Mouse (Mus musculus) cortical plate, adult 2 months (tissue): ENCODE data around the gene C87436. TPM values are rescaled to one million over a fixed set of nuclear protein-coding genes. Genes with fewer than 3 reads are reported as not detected.

Source experiments
- H3K27ac ChIP-seq: fragments of 200-500 bp; 2 replicates; pipeline ENCODE4 v1.5.1; 2012; ENCODE audit warnings: low read length, control low read depth, inconsistent platforms; ENCODE audit not compliant: insufficient read depth
- H3K4me1 ChIP-seq: fragments of 200-500 bp; 2 replicates; pipeline ENCODE4 v1.6.1; 2011; ENCODE audit warnings: low read length; ENCODE audit not compliant: control insufficient read depth, insufficient read depth
- H3K4me3 ChIP-seq: fragments of 200-500 bp; 2 replicates; pipeline ENCODE4 v1.5.1; 2011; ENCODE audit warnings: mild to moderate bottlenecking, low read length, control low read depth; ENCODE audit not compliant: insufficient read depth
- CTCF ChIP-seq: fragments of 200-500 bp; IDR thresholded peaks from 2 replicates; pipeline ENCODE4 v1.5.1; 2011; ENCODE audit warnings: mild to moderate bottlenecking, control low read depth, low read length; ENCODE audit not compliant: insufficient read depth; ENCODE audit errors: extremely low read depth
- POLR2A ChIP-seq: fragments of 200-500 bp; IDR thresholded peaks from 2 replicates; pipeline ENCODE4 v1.6.1; 2011; ENCODE audit warnings: mild to moderate bottlenecking, low read length, control low read depth; ENCODE audit not compliant: insufficient read depth; ENCODE audit errors: extremely low read depth
- polyA plus RNA-seq: library from polyadenylated mRNA; depleted of rRNA; stranded (reverse); fragments of >200 nt; gene quantifications from 2 replicates; pipeline ENCODE4 v1.2.3, GENCODE M21; 2012

The C87436 gene
- polyA plus RNA-seq, 1 experiment: 21.8 TPM

DNA sequence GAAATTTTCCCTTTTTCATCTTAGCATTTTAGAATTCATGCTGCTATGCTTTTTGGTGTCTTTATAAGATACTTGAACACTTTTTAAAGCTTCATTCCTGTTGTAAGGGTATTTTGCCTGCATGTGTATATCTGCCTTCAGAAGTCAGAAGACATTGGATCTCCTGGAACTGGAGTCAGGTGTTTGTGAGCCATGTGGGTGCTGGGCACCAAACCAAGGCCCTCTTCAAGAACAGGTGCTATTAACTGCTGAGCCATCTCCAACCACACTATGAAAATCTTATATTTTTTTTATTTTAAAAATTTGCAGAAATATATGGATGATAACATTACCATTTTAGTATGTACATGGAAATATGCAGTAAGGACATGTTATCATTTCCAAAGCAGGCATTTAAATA lies 31.9 kb upstream of the C87436 start:
- TF ChIP-seq POLR2A (no peak), CTCF (no peak)
- Histone ChIP-seq H3K27ac (no peak overlapping the region), H3K4me3 (no peak overlapping the region; the same call in 1 of the 2 replicates), H3K4me1 (peaks cover 3% of the 10 kb centered on the region; the same call in 1 of the 2 replicates)

DNA sequence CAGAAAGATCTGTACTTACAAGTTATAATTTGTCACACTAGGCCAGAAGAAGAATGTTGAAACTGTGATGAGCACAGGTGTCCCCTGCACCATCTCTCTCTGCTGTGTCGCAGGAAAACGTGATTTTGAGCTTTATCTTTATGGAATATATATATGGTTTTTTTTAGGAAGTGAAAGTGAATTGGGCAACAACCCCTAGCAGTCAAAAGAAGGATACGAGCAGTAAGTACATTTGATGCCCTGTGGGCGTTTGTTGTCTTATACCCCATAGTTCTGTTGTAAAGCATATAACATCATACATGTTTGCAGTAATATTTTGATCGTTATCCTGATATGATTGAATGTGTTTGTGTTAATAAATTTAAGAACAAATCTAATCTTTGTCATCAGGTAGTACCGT lies 19.5 kb upstream of the C87436 start:
- no peak overlapping the region for H3K27ac ChIP-seq
- TF ChIP-seq CTCF (no peak), POLR2A (no peak)

DNA sequence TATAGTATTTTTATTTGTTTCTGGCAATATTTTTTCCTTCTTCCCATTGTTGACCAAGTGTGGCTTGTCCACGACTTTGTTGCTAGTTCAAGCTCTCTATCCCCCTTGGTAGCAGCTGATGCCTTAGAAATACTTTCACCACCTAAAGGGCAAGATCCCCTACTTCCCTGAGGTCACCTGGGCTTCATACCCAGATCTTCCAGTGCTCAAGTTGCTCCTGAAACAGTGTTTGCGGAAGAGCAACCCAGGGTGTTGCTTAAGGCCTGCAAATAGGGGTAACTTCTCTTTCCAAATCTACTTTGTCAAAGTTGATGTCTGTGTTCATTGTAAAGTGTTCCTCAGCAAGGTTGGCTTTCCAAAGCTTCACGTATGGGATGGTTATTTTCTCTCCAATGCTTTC lies 18.9 kb upstream of the C87436 start:
- H3K4me3 ChIP-seq: no peak overlapping the region
- no peak overlapping the region for H3K27ac ChIP-seq
- H3K4me1 ChIP-seq: no peaks in the 10 kb centered on the region
- TF ChIP-seq CTCF (no peak), POLR2A (no peak)

More for the DNA sequence above, 19.5 kb upstream of the C87436 start:
- no peaks in the 10 kb centered on the region for H3K4me1 ChIP-seq
- no peak overlapping the region for H3K4me3 ChIP-seq

DNA sequence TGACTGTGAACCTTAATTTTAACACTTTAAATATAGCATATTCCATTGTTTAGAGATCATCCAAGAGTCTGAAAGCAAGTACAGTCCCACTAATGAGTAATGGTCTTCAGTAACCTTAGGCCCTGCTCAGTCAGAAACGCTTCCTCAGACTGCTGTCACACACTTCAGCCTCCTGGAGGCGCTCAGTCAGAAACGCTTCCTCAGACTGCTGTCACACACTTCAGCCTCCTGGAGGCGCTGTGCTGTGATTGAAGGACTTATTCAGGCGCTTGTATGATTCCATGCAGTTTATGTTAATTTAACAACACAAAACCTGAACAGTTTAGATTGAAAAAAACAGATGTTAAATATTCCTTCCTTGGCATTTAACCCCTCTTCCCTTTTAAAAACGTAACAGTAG lies 17.7 kb upstream of the C87436 start:
- no peak overlapping the region for H3K4me3 ChIP-seq
- H3K4me1 ChIP-seq: no peaks in the 10 kb centered on the region
- no peak for TF ChIP-seq CTCF
- TF ChIP-seq POLR2A: no peak
- H3K27ac ChIP-seq: no peak overlapping the region

DNA sequence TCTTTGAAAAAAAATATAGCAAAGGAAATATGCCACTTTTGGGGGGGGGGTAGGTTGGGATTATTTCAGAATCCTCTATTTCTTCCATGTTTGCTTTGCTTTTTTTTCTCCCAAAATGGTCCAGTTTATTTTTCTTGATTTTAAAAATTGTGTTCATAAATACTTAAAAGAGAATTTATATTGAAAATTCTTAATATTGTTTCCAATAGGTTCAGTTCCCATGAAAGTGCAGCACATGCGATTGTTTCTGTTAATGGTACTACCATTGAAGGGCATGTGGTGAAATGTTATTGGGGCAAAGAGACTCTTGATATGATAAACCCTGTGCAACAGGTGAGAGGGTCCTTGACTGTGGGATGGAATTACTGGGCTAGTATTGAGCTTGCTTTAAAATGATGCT lies 11.8 kb upstream of the C87436 start, which contains the start of gene Gm44790:
Gene Gm44790 (plus strand): TSS at position 301 of the 400 bp plus-strand sequence.
- TF ChIP-seq POLR2A (no peak), CTCF (no peak)
- Histone ChIP-seq H3K27ac (no peak within 1 kb of the TSS), H3K4me1 (no peaks in the 10 kb centered on the region), H3K4me3 (no peak within 1 kb of the TSS)

DNA sequence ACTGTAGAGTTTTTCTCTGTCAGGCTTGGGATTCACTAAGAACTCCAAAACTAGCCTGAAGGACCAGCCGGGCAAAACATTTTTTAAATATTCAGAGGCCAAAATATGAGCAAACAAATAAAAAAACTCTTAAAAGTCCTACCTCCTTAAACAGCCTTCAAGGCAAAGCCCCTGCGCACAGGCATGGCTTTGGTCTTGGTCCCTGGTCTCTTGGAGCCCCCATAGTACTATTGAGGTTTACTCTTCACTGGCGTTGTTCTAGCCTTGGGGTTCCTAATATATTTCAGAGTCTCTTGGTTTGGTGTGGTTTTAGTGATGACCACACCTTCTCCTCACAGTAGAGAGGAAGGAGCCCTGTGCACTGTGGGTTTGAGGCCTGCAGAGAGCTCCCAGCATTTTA lies 6.6 kb upstream of the C87436 start:
- Histone ChIP-seq H3K27ac (no peak overlapping the region), H3K4me3 (no peak overlapping the region), H3K4me1 (no peaks in the 10 kb centered on the region)
- TF ChIP-seq CTCF (no peak), POLR2A (no peak)

DNA sequence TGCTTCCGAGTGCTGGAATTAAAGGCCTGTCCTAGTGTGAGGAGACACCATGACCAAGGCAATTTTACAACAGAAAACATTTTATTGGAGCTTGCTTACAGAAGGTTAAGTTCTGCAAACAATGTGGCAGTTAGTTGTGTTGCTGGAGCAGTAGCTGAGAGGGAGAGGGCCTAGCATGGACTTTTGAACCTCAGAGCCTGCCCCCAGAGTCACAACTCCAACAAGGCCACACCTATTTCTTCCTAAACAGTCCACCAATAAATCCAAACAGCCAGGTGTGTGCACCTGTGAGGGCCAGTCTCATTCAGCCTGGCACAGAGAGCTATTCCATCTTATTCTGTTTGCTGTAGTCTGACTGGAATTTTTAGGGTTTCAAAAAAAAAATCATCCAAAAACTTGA lies 4.5 kb upstream of the C87436 start:
- TF ChIP-seq POLR2A: no peak
- no peak for TF ChIP-seq CTCF

DNA sequence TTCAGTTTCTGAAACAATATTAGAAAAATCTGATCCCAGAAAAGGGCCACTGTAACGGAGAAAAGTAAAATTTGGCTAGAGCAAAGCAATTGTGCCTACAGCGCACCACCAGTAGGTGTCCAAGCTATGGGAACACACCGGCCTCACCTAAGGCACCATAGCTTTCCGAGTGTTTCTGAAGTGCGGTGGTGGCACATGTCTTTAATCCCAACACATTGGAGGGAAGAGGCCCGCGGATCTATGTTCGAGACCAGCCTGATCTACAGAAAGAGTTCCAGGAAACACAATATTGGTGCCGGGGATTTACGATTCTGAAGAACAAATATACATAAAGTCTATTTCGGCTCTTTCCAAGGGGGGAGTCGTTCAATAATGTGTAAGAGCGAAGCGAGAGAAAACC lies 463 bp upstream of the C87436 start:
- H3K4me3 ChIP-seq: peak overlapping the region; percentile 68
- H3K27ac ChIP-seq: peak overlapping the region; percentile 73
- peak; percentile 37 for TF ChIP-seq CTCF
- TF ChIP-seq POLR2A: no peak
- H3K4me1 ChIP-seq: no peaks in the 10 kb centered on the region

More for the DNA sequence above, 4.5 kb upstream of the C87436 start:
- H3K27ac ChIP-seq: no peak overlapping the region
- H3K4me3 ChIP-seq: no peak overlapping the region
- no peaks in the 10 kb centered on the region for H3K4me1 ChIP-seq

DNA sequence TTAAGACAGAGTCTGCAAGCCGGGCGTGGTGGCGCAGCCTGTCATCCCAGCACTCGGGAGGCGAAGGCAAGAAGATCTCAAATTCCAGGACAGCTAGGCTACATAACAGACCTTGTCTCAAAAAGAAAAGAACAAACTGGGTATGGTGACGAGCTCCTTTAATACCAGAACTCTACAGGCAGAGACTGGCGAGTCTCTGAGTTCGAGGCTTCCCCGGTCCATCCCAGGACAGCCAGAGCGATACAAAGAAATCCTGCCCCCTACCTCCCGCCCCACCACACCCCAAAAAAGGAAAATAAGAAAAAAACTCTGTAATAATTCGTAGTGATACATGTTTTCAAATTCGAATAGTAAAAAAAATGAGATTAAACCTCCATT lies 934 bp downstream of the C87436 start:
- TF ChIP-seq CTCF (no peak), POLR2A (no peak)
- H3K4me3 ChIP-seq: peak overlapping the region; percentile 68
- H3K4me1 ChIP-seq: no peaks in the 10 kb centered on the region
- no peak overlapping the region; the same call in 1 of the 2 replicates for H3K27ac ChIP-seq

DNA sequence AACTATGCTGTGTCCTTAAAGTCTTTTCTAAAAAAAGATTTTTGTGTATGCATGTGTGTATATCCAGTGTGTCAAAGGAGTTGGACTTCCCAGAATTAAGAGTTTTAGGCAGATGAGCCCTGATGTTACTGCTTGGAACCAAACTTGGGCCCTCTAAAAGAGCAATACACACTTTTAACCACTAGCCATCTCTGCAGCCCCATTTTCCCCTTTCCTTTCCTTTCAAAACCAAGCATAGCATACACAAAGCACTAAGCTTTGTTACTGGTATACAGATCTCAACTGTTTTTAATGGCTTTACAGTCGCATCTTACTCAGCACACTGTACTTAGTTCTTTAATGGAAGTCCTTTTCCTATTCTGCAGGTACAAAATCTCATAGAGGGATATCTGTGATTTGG lies 1.4 kb downstream of the C87436 start:
- no peak for TF ChIP-seq CTCF
- no peak overlapping the region for H3K27ac ChIP-seq
- H3K4me1 ChIP-seq: no peaks in the 10 kb centered on the region
- no peak overlapping the region; the same call in 1 of the 2 replicates for H3K4me3 ChIP-seq

DNA sequence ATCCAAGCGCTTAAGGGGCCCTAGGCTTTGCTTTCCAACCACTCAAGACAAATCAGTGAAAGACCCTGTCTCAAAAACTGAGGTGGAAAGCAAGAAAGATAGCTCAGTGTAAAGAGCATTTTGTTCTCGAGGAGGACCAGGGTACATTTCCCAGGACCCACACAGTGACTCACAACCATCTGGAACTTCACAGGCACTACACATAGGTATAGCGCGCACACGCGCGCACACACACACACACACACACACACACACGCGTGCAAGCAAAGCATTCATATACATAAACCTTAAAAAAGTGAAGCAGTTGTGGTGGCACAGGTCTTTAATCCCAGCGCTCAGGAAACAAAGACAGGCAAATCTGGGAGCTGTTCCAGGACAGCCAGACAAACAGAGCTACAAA lies 3.4 kb downstream of the C87436 start:
- no peak overlapping the region for H3K4me3 ChIP-seq
- H3K4me1 ChIP-seq: no peaks in the 10 kb centered on the region
- TF ChIP-seq CTCF (no peak), POLR2A (no peak)
- no peak overlapping the region for H3K27ac ChIP-seq
